9 mouse cellular contexts compared by ENCODE assay signal in genomic region chr7:19178035-19178434, GRCm38 (mm10). TPM values are rescaled to one million over a fixed set of nuclear protein-coding genes. Genes with fewer than 3 reads are reported as not detected.
A peak's percentile ranks its signal among the peaks of the same experiment; 100 is the strongest.
DNase-seq lines count a peak whose midpoint lies in the region; ATAC-seq and TF ChIP-seq lines count a peak whose summit lies in the region.
"Had no signal": no experiment of that assay in that cellular context is flagged by ENCODE, and none has a peak within 500 bp of the region (broad histone marks: within the 10 kb centered on the region; RNA-seq: fewer than 3 reads in every experiment).

No protein-coding gene starts in this region.

- peaks cover 3% of the 10 kb centered on the region; the same call in 1 of the 2 replicates for H3K9me3 ChIP-seq in heart, embryonic 14.5 days (ENCODE audit: control insufficient read depth, low read length)
- H3K9me3 ChIP-seq in G1E (replicated peaks), result peaks cover 9% of the 10 kb centered on the region
- no peaks in the 10 kb centered on the region for H3K9me3 ChIP-seq in forebrain, embryonic 10.5 days
- no peaks in the 10 kb centered on the region for H3K9me3 ChIP-seq in limb, embryonic 15.5 days
- H3K9me3 ChIP-seq: liver, embryonic 13.5 days had no signal

- intact Hi-C loops in heart, postnatal 14 days (cut with DNase I), result loop anchor here (2.0 to 5.0 kb wide), 4 partner anchors 31 to 164 kb away; partner anchors contain the start of genes Ercc1, Ppm1n and Rtn2

- WGBS in heart, embryonic 14.5 days, result 7% methylated on average over 18 of the region's 18 CpGs
- WGBS in forebrain, embryonic 10.5 days, result 9% methylated on average over 18 of the region's 18 CpGs
- WGBS in limb, embryonic 15.5 days, result 10% methylated on average over 17 of the region's 18 CpGs

- no peak overlapping the region for H3K27ac ChIP-seq in heart, embryonic 14.5 days (replicated peaks in 1 of 2; ENCODE audit: control insufficient read depth in 1 of 2, insufficient read depth in 1 of 2, low read depth in 2 of 2, low read length in 2 of 2)
- H3K27ac ChIP-seq in forebrain, embryonic 10.5 days, result no peak overlapping the region
- H3K27ac ChIP-seq in limb, embryonic 15.5 days, result no peak overlapping the region
- H3K27ac ChIP-seq: liver, embryonic 13.5 days had no signal

- H3K4me2 ChIP-seq in heart, embryonic 14.5 days (ENCODE audit: low read length), result peak overlapping the region; percentile 53; the same call in 1 of the 2 replicates
- no peak overlapping the region for H3K4me2 ChIP-seq in limb, embryonic 15.5 days

- ATAC-seq in heart, embryonic 14.5 days (ENCODE audit: insufficient number of reproducible peaks, insufficient read depth, low FRiP score, low read depth), result no peak
- ATAC-seq in G1E (ENCODE audit: extremely low read depth, insufficient number of reproducible peaks, low FRiP score, poor library complexity, severe bottlenecking), result no peak
- no peak for ATAC-seq in limb, embryonic 15.5 days (ENCODE audit: insufficient number of reproducible peaks, low FRiP score, low TSS enrichment, low read depth)

- no peaks in the 10 kb centered on the region for H3K36me3 ChIP-seq in heart, embryonic 14.5 days (ENCODE audit: control insufficient read depth, insufficient read depth, low read length)
- peaks cover 6% of the 10 kb centered on the region for H3K36me3 ChIP-seq in G1E (replicated peaks)
- H3K36me3 ChIP-seq in forebrain, embryonic 10.5 days (replicated peaks), result no peaks in the 10 kb centered on the region
- no peaks in the 10 kb centered on the region for H3K36me3 ChIP-seq in limb, embryonic 15.5 days
- H3K36me3 ChIP-seq: liver, embryonic 13.5 days had no signal

- no peak for DNase-seq in heart, postnatal 14 days
- no peak for DNase-seq in G1E (ENCODE audit: low spot score)
- no peak for DNase-seq in forebrain, embryonic 10.5 days (ENCODE audit: extremely low spot score, low spot score)
- DNase-seq in embryo, embryonic 10 days (ENCODE audit: low spot score), result no peak
- no peak for DNase-seq in layer of hippocampus, adult 9-10 months (ENCODE audit: low spot score)
- DNase-seq in left cerebral cortex, adult 11 months (ENCODE audit: low spot score), result no peak

- H3K4me3 ChIP-seq in heart, embryonic 14.5 days (ENCODE audit: control insufficient read depth in 1 of 2, insufficient read depth in 1 of 2, low read depth in 1 of 2, low read length in 2 of 2), result peak overlapping the region in 1 of 2 experiments; percentile 3; a peak in 1 of 4 replicates
- peak overlapping the region; percentile 62; the same call in 1 of the 2 replicates for H3K4me3 ChIP-seq in G1E (ENCODE audit: low read depth, low read length)
- H3K4me3 ChIP-seq in forebrain, embryonic 10.5 days, result peak overlapping the region; percentile 49
- H3K4me3 ChIP-seq in limb, embryonic 15.5 days, result 0 out of 2 replicates have a peak overlapping the region, but pooled peaks have one; percentile 30
- H3K4me3 ChIP-seq: liver, embryonic 13.5 days had no signal

- peak overlapping the region; percentile 5; the same call in 1 of the 2 replicates for H3K9ac ChIP-seq in heart, embryonic 14.5 days (ENCODE audit: low read length)
- H3K9ac ChIP-seq in limb, embryonic 15.5 days, result no peak overlapping the region
- H3K9ac ChIP-seq: liver, embryonic 13.5 days had no signal

- peaks cover 4 to 17% of the 10 kb centered on the region in 2 experiments; a peak in 2 of 4 replicates for H3K4me1 ChIP-seq in heart, embryonic 14.5 days (ENCODE audit: control insufficient read depth in 2 of 2, insufficient read depth in 2 of 2, low read length in 2 of 2)
- peaks cover 61% of the 10 kb centered on the region for H3K4me1 ChIP-seq in G1E (ENCODE audit: insufficient read depth, low read depth, low read length)
- H3K4me1 ChIP-seq in forebrain, embryonic 10.5 days, result peaks cover 61% of the 10 kb centered on the region
- H3K4me1 ChIP-seq in limb, embryonic 15.5 days, result peaks cover 49% of the 10 kb centered on the region

- H3K27me3 ChIP-seq in heart, embryonic 14.5 days (ENCODE audit: control insufficient read depth, insufficient read depth, low read length), result peaks cover 44% of the 10 kb centered on the region
- peaks cover 36% of the 10 kb centered on the region for H3K27me3 ChIP-seq in G1E (ENCODE audit: insufficient read depth, low read length)
- H3K27me3 ChIP-seq in forebrain, embryonic 10.5 days (ENCODE audit: poor library complexity, severe bottlenecking), result peaks cover 75% of the 10 kb centered on the region
- H3K27me3 ChIP-seq in limb, embryonic 15.5 days, result peaks cover 56% of the 10 kb centered on the region

- no peak for TF ChIP-seq CTCF in G1E (IDR thresholded peaks at IDR 0.05; ENCODE audit: low read depth, low read length)

RNA-seq across cellular contexts. Expression of gene Eml2, which starts 1.8 kb away (rescaled TPM):
- polyA plus RNA-seq in heart, embryonic 14.5 days (2014; fragmentation: Nextera tagmentation; extraction: Ambion mirVana), result 8.3 and 9.5 TPM in 2 replicates
- 10 to 100 TPM; 37.9 to 43.0 TPM for total RNA-seq in heart, postnatal 14 days (2021)
- 13.6 and 19.0 TPM in 2 replicates for total RNA-seq in G1E (2014; fragmentation: Nextera tagmentation)
- 14.3 and 15.1 TPM in 2 replicates for total RNA-seq in G1E (2017)
- 25.4 and 27.2 TPM in 2 replicates for polyA plus RNA-seq in G1E (2012)
- 5.3 and 6.4 TPM in 2 replicates for polyA plus RNA-seq in forebrain, embryonic 10.5 days (2016; fragmentation: Nextera tagmentation; extraction: Ambion mirVana)
- polyA plus RNA-seq in limb, embryonic 15.5 days (2015; fragmentation: Nextera tagmentation; extraction: Ambion mirVana), result 8.7 and 12.8 TPM in 2 replicates

RNA-seq across cellular contexts. Expression of gene Gipr, which starts 12.1 kb away (rescaled TPM):
- polyA plus RNA-seq in heart, embryonic 14.5 days (2014; fragmentation: Nextera tagmentation; extraction: Ambion mirVana), result 51.5 and 52.6 TPM in 2 replicates
- total RNA-seq in heart, postnatal 14 days (2021), result under 1 TPM; 0.37 to 0.55 TPM
- total RNA-seq in G1E (2014; fragmentation: Nextera tagmentation) (7.0 and 10.7 TPM in 2 replicates), G1E (2017) (6.5 and 6.8 TPM in 2 replicates)
- 7.1 and 7.7 TPM in 2 replicates for polyA plus RNA-seq in G1E (2012)
- 0.22 and 0.25 TPM in 2 replicates for polyA plus RNA-seq in forebrain, embryonic 10.5 days (2016; fragmentation: Nextera tagmentation; extraction: Ambion mirVana)
- 1.0 and 1.2 TPM in 2 replicates for polyA plus RNA-seq in limb, embryonic 15.5 days (2015; fragmentation: Nextera tagmentation; extraction: Ambion mirVana)

RNA-seq across cellular contexts. Expression of gene Snrpd2, which starts 28.5 kb away (rescaled TPM):
- 104 and 111 TPM in 2 replicates for polyA plus RNA-seq in heart, embryonic 14.5 days (2014; fragmentation: Nextera tagmentation; extraction: Ambion mirVana)
- 10 to 100 TPM; 62.8 to 70.8 TPM for total RNA-seq in heart, postnatal 14 days (2021)
- total RNA-seq in G1E (2014; fragmentation: Nextera tagmentation) (19.5 and 25.5 TPM in 2 replicates), G1E (2017) (75.1 and 92.3 TPM in 2 replicates)
- polyA plus RNA-seq in G1E (2012), result 73.1 and 75.0 TPM in 2 replicates
- polyA plus RNA-seq in forebrain, embryonic 10.5 days (2016; fragmentation: Nextera tagmentation; extraction: Ambion mirVana), result 183 and 193 TPM in 2 replicates
- 124 and 130 TPM in 2 replicates for polyA plus RNA-seq in limb, embryonic 15.5 days (2015; fragmentation: Nextera tagmentation; extraction: Ambion mirVana)

RNA-seq across cellular contexts. Expression of gene Qpctl, which starts 28.9 kb away (rescaled TPM):
- polyA plus RNA-seq in heart, embryonic 14.5 days (2014; fragmentation: Nextera tagmentation; extraction: Ambion mirVana), result 7.0 and 7.8 TPM in 2 replicates
- 1 to 10 TPM; 5.9 to 6.1 TPM for total RNA-seq in heart, postnatal 14 days (2021)
- total RNA-seq in G1E (2014; fragmentation: Nextera tagmentation) (5.1 and 5.9 TPM in 2 replicates), G1E (2017) (2.6 and 3.0 TPM in 2 replicates)
- polyA plus RNA-seq in G1E (2012), result 6.2 and 6.7 TPM in 2 replicates
- 14.7 and 16.0 TPM in 2 replicates for polyA plus RNA-seq in forebrain, embryonic 10.5 days (2016; fragmentation: Nextera tagmentation; extraction: Ambion mirVana)
- polyA plus RNA-seq in limb, embryonic 15.5 days (2015; fragmentation: Nextera tagmentation; extraction: Ambion mirVana), result 13.7 and 13.8 TPM in 2 replicates

RNA-seq across cellular contexts. Expression of gene Gpr4, which starts 34.3 kb away (rescaled TPM):
- polyA plus RNA-seq in heart, embryonic 14.5 days (2014; fragmentation: Nextera tagmentation; extraction: Ambion mirVana), result 1.6 and 1.9 TPM in 2 replicates
- 10 to 100 TPM in 1 of 2 experiments, 1 to 10 TPM in 1; 9.9 to 11.2 TPM for total RNA-seq in heart, postnatal 14 days (2021)
- total RNA-seq in G1E (2014; fragmentation: Nextera tagmentation), result 0.30 TPM in 1 of 2 replicates, not detected in the other
- 0.11 and 0.12 TPM in 2 replicates for total RNA-seq in G1E (2017)
- polyA plus RNA-seq in G1E (2012), result 0.06 and 0.16 TPM in 2 replicates
- 1.6 and 2.0 TPM in 2 replicates for polyA plus RNA-seq in forebrain, embryonic 10.5 days (2016; fragmentation: Nextera tagmentation; extraction: Ambion mirVana)
- 2.4 and 3.0 TPM in 2 replicates for polyA plus RNA-seq in limb, embryonic 15.5 days (2015; fragmentation: Nextera tagmentation; extraction: Ambion mirVana)
